Mouse (Mus musculus) G1E-ER4 (cell line): Measurements from ENCODE around the gene Ccn2. TPM values are rescaled to one million over a fixed set of nuclear protein-coding genes. Genes with fewer than 3 reads are reported as not detected.

Experiments used
- GATA1 ChIP-seq: IDR thresholded peaks from one replicate; pipeline ENCODE4 v1.8.0; 2012; ENCODE audit warnings: low read length, inconsistent platforms
- polyA plus RNA-seq: library from polyadenylated mRNA; stranded (reverse); fragments of >175 nt; gene quantifications from 2 replicates; pipeline ENCODE4 v1.2.3, GENCODE M21; 2012

The Ccn2 gene
- not detected in 2 replicates for polyA plus RNA-seq

DNA sequence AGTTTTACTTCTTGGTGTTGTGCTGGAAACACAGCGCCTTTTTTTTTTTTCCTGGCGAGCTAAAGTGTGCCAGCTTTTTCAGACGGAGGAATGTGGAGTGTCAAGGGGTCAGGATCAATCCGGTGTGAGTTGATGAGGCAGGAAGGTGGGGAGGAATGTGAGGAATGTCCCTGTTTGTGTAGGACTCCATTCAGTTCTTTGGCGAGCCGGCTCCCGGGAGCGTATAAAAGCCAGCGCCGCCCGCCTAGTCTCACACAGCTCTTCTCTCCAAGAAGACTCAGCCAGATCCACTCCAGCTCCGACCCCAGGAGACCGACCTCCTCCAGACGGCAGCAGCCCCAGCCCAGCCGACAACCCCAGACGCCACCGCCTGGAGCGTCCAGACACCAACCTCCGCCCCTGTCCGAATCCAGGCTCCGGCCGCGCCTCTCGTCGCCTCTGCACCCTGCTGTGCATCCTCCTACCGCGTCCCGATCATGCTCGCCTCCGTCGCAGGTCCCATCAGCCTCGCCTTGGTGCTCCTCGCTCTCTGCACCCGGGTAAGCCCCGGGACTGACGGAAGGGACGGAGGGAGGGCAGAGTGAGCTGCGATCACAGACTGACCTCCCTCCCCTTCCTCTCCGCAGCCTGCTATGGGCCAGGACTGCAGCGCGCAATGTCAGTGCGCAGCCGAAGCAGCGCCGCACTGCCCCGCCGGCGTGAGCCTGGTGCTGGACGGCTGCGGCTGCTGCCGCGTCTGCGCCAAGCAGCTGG is at the start of gene Ccn2:
Gene Ccn2, plus strand, starts transcription at position 193 of the 753 bp plus-strand sequence.
- TF ChIP-seq GATA1 = no peak

DNA sequence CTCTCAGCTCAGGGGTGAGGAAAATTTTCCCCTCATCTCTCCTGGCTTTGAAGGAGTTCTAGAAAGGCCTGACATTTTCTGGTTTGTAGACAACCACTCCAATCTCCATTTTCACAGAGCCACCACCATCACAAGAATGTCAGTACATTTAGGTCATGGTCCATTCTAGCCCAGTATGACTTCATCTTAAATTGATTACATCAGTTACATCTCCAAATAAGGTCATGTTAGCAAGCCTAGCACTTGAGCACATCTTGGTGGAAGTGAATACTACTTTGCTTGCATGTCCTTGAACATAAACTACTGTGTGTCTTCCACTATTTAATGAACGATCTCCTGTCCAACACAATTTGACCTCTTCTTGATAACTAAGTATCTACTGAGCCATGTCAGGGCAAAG is 42.4 kb upstream of the Ccn2 start:
- TF ChIP-seq GATA1 = no peak

GRCm38 (mm10) chr10:24554091-24554490 is 41.2 kb upstream of the Ccn2 start:
- TF ChIP-seq GATA1 = no peak

- no peak for TF ChIP-seq GATA1
These were observed 36.9 kb upstream of the Ccn2 start for GRCm38 (mm10) chr10:24558366-24558765.

DNA sequence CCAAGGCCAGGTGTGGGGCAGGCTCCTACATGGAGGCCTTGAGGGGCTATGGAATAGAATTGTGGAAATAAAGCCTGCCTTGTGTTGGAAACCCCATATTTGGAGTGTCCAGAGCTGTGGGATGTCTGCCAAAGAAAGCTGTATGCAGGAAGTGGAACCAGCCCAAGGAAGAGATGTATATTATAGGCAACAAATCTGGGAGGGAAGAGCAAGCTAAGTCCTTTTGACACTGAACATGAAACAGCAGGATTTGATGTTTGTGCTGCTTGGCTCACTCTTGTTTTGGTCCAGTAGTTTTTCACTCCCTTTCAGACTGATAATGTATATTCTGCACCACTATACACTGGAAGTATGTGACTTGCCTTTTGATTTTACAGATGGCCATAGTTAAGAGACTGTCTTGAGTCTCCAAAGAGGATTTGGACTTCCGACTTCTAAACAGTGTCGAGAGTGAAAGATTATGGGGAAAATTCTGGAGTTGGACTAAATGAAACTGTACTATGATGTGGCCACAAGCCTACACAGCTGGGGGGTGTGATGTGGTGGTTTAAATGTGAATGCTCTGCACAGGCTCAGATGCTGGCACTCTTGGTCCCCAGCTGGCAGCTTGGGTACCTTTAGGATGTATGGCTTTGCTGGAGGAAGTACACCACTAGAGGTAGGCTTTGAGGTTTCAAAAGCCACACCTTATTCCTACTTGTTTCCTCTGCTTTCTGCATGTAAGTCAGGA is 25.4 kb upstream of the Ccn2 start:
- no peak for TF ChIP-seq GATA1

DNA sequence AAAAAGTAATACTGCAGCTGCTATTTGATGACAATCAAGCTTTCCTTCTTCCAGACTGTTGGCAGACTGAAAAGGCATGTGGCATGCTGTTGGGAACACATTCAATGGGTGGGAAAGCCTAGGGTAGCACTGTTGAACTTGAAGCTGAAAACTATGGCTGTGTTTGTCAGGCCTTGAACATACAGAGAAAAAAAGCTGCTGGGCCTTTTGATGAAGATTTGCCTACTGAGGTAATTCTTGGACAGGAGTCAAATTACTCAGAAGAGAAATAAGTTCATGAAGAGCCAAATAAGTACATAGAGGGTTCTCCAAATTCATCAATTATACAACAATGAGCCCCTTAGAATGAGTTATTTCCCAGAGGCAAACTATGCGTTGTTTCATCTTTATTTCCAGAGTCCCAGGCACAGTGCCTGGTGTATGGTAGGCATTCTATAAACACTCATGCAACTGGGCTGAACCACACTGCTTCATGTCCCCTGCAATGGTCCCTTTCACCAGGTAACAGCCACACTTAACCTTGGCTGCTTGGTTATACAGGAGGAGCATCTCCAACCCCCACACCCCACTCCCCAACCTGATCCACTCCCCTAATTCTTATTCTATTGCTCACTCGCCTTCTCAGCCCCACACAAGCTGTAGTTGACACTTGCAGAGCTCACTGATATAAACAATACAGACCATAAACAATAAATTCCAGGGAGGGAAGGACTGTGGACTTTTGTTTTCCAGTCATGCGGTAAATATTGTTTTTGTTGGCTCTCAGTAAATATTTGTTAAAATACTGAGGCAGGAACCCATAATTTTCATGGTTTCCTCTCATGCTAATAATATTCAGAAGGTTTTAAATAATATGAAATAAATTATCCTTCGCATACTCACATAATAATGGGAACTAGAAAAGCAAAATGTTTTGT is 22.9 kb upstream of the Ccn2 start:
- TF ChIP-seq GATA1 = no peak

DNA sequence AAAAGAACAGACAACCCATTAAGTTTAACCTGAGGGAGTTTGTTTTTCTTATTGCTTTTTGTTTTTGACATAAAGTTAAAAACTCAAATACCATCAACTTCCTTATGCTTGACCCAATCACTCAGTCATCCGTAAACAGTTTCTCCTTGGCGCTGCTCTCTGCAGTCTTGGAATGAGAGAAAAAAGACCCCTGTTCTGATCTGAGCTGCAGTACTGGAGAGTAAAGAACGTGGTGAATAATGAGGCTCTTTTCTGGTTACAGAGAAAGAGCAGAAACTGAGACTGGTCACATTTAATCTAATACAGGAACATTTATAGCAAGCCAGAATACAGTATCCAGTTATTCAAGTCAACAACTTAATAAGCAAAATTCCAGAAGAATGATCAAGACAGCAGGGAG is 21.8 kb upstream of the Ccn2 start:
- no peak for TF ChIP-seq GATA1

- TF ChIP-seq GATA1 = no peak
These were observed 14.2 kb upstream of the Ccn2 start for GRCm38 (mm10) chr10:24581076-24581475.

DNA sequence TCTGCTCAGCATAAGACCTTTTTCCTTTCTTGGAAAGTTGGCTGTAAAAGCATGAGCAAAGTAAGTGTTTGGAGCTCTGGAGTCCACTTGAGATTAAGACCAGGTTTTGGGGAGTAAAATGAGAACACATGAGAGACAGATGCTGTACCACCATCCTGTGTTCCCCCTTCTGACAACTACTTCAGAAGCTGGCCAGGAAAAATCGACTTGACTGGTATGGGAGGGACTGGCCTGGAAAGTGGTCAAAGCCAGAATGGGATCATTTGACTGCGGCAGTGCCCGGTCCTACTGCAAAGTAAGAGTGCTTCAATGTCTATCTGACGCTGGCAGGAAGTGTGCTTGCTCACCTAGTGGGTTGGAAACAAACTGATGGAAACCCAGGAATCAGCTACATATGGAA is 6.4 kb upstream of the Ccn2 start:
- no peak for TF ChIP-seq GATA1

- no peak for TF ChIP-seq GATA1
These were observed 6.0 kb upstream of the Ccn2 start for GRCm38 (mm10) chr10:24589238-24589637.

DNA sequence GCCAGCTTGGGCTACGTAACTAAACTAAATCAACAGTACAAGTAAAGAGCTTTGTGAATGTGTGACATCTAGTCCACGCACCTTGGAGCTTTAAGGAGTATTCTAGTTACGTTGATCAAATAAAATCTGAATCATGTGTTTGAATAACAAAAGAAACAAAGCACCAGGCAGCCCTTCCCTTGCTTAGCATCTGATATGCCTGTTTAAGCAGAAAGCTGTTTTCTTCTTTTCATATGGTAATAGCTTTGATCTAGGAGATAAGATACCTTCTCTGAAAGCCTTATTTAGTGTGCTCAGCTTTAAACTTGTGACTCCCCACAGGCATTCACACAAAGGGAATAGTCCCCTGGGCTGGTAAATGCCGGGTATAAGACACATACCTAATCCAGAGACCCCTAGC is 4.7 kb upstream of the Ccn2 start:
- TF ChIP-seq GATA1 = no peak

GRCm38 (mm10) chr10:24591136-24591535 is 4.1 kb upstream of the Ccn2 start:
- no peak for TF ChIP-seq GATA1

GRCm38 (mm10) chr10:24591741-24592140 is 3.5 kb upstream of the Ccn2 start:
- TF ChIP-seq GATA1 = no peak

GRCm38 (mm10) chr10:24592318-24592717 is 2.9 kb upstream of the Ccn2 start:
- TF ChIP-seq GATA1 = no peak

DNA sequence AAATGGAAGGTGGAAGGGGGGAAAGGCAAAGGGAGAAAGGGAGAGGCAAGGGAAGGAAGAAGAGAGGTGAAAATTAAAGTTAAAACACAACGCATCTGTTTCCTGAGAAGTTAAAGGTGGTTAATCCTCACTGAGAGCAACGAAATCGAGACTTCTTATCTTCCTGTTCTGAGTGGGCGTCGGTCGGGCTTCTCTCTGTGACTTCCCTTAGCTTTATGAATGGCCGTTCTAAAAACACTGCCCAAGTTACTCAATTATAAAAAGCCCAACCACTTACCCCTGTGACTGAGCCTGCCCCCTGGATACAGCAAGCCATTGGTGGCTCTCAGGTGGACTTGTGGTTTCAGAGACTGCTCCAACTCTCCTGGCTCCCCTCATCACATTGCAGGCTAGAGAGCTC is 2.3 kb upstream of the Ccn2 start:
- no peak for TF ChIP-seq GATA1

DNA sequence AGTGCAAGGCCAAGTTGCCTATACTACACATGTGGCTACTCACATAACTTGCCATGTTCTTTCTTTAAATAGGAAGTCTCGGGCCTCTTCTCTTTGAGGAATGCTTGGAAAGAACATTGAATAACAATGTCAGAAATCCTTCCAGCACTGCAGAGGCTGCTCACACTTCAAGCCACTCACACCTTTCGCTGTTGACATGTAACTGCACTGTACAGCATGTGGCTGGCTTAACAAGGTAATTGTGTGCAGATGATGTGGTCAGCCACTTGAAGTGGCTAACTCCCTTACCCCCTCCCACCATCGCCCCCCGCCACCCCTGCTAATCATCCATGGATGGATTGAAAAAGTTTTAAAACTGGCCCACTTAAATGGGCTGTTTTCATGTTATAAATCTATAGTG is 1.7 kb upstream of the Ccn2 start:
- TF ChIP-seq GATA1 = no peak
